Mouse (Mus musculus): ENCODE results near the gene Trim16. TPM values are rescaled to one million over a fixed set of nuclear protein-coding genes. Genes with fewer than 3 reads are reported as not detected.

Gene Trim16
- polyA plus RNA-seq, 1 experiment from 2014 or later: 20.9 TPM

DNA sequence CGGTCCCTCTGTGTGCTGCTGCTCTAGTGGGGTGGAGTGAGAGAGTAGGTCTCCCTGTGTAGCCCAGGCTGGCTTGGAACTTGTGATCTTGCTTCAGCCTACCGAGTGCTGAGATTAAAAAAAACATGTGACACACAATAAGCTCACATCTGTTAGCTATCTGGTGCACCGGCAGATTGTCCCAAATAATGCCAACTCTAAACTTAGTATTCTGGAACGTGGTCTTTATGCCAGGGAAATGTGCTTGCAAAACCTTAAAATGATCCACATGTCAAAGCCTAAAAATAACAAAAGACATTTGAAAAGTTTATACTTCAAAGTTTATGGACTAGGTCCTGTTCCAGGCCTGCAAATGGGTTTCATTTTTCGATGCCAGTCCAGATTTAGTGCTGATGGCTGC lies 49.2 kb downstream of the Trim16 start:
- WGBS: 42% methylated on average over 5 of the region's 5 CpGs
- 0 out of 2 replicates have a peak, but pooled peaks cover 3% of the 10 kb centered on the region for H3K4me1 ChIP-seq
- 0 out of 2 replicates have a peak overlapping the region, but pooled peaks have one; percentile 35 for H3K27ac ChIP-seq (replicated peaks)
- no peaks in the 10 kb centered on the region for H3K9me3 ChIP-seq (replicated peaks)
- no peak overlapping the region for H3K4me3 ChIP-seq (replicated peaks)
- no peak overlapping the region for H3K4me2 ChIP-seq (replicated peaks)
- no peaks in the 10 kb centered on the region for H3K27me3 ChIP-seq
- H3K36me3 ChIP-seq: no peaks in the 10 kb centered on the region
- no peak overlapping the region for H3K9ac ChIP-seq
- ATAC-seq (ENCODE audit: insufficient number of reproducible peaks, low FRiP score, low TSS enrichment, low read depth): no peak; the same call in 1 of the 2 replicates

DNA sequence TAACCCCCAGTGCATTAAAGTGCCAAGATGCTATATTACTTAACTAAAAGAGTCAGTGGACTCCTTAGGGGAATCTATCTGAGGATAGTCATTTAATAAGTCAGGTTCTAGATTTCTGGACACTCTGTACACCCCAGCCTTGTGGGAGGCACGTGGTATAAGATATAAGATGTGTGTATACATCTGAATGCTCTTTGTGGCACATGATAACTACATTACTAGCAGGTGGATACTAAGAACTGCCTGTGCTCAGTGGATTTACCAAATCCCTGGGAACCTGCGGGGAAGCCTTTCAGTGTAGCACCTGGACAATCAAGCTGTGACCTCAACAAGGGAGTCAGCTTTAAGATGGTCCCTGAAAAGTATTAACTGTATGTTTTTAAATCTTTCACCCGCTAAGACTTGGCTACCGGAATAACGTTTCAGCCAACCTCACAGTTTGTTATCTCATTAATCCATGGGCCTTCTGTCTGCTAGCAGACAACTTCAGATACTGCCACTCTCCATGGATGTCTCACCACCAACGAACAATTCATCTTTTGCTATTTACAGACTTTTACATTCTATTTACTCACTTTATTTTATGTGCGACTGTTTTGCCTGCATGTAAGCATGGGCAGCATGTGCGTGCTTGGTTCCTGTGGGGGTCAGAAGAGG lies 49.8 kb downstream of the Trim16 start:
- no peak for ATAC-seq (ENCODE audit: insufficient number of reproducible peaks, low FRiP score, low TSS enrichment, low read depth)
- Histone ChIP-seq H3K27ac (replicated peaks) (no peak overlapping the region), H3K27me3 (no peaks in the 10 kb centered on the region), H3K4me2 (replicated peaks) (no peak overlapping the region), H3K4me1 (0 out of 2 replicates have a peak, but pooled peaks cover 3% of the 10 kb centered on the region), H3K36me3 (no peaks in the 10 kb centered on the region), H3K4me3 (replicated peaks) (no peak overlapping the region), H3K9me3 (replicated peaks) (no peaks in the 10 kb centered on the region), H3K9ac (no peak overlapping the region)
- 77% methylated on average over 8 of the region's 8 CpGs for WGBS

GRCm38 (mm10) chr11:62873479-62873878 lies 53.4 kb downstream of the Trim16 start:
- 74% methylated on average over 9 of the region's 9 CpGs for WGBS
- Histone ChIP-seq H3K4me1 (0 out of 2 replicates have a peak, but pooled peaks cover 3% of the 10 kb centered on the region), H3K36me3 (no peaks in the 10 kb centered on the region), H3K27ac (replicated peaks) (no peak overlapping the region), H3K9ac (no peak overlapping the region), H3K4me3 (replicated peaks) (no peak overlapping the region), H3K9me3 (replicated peaks) (no peaks in the 10 kb centered on the region), H3K4me2 (replicated peaks) (no peak overlapping the region), H3K27me3 (no peaks in the 10 kb centered on the region)
- no peak for ATAC-seq (ENCODE audit: insufficient number of reproducible peaks, low FRiP score, low TSS enrichment, low read depth)

DNA sequence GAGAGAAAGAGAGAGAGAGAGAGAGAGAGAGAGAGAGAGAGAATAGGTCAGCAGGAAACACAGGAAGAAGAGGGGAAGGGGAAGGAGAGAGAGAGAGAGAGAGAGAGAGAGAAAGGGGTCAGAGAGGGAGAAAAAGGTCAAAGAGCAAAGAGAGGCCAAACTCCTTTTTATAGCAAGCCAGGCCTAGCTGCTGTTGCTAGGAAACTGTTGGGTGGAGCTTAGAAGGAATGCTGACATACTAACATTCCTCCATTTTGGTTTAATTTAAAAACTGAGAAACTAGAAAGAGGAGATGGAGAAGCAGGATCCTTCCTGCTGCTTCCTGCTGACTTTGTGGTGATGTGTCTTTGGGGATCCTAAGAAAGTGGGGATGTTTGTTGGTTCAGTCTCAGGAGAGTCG lies 55.7 kb downstream of the Trim16 start:
- H3K9ac ChIP-seq: no peak overlapping the region
- no peak overlapping the region for H3K27ac ChIP-seq (replicated peaks)
- H3K4me1 ChIP-seq: no peaks in the 10 kb centered on the region
- 73% methylated on average over 1 of the region's 1 CpGs for WGBS
- ATAC-seq (ENCODE audit: insufficient number of reproducible peaks, low FRiP score, low TSS enrichment, low read depth): no peak
- H3K27me3 ChIP-seq: no peaks in the 10 kb centered on the region
- no peak overlapping the region for H3K4me3 ChIP-seq (replicated peaks)
- H3K36me3 ChIP-seq: no peaks in the 10 kb centered on the region
- no peaks in the 10 kb centered on the region for H3K9me3 ChIP-seq (replicated peaks)
- H3K4me2 ChIP-seq (replicated peaks): no peak overlapping the region

- H3K9me3 ChIP-seq (replicated peaks): no peaks in the 10 kb centered on the region
- no peak overlapping the region for H3K4me3 ChIP-seq (replicated peaks)
- ATAC-seq (ENCODE audit: insufficient number of reproducible peaks, low FRiP score, low TSS enrichment, low read depth): no peak
- H3K36me3 ChIP-seq: no peaks in the 10 kb centered on the region
- H3K9ac ChIP-seq: no peak overlapping the region
- WGBS: 67% methylated on average over 4 of the region's 4 CpGs
- H3K4me2 ChIP-seq (replicated peaks): no peak overlapping the region
- no peak overlapping the region for H3K27ac ChIP-seq (replicated peaks)
- no peaks in the 10 kb centered on the region for H3K27me3 ChIP-seq
- H3K4me1 ChIP-seq: no peaks in the 10 kb centered on the region
Observed at GRCm38 (mm10) chr11:62876445-62876844, 56.4 kb downstream of the Trim16 start.

GRCm38 (mm10) chr11:62877391-62877790 lies 57.4 kb downstream of the Trim16 start:
- no peak for ATAC-seq (ENCODE audit: insufficient number of reproducible peaks, low FRiP score, low TSS enrichment, low read depth)
- H3K36me3 ChIP-seq: peaks cover 2% of the 10 kb centered on the region; the same call in 1 of the 2 replicates
- H3K27ac ChIP-seq (replicated peaks): no peak overlapping the region
- no peaks in the 10 kb centered on the region for H3K4me1 ChIP-seq
- H3K4me2 ChIP-seq (replicated peaks): no peak overlapping the region
- H3K9ac ChIP-seq: no peak overlapping the region
- H3K4me3 ChIP-seq (replicated peaks): no peak overlapping the region
- no peaks in the 10 kb centered on the region for H3K9me3 ChIP-seq (replicated peaks)
- H3K27me3 ChIP-seq: no peaks in the 10 kb centered on the region
- 78% methylated on average over 1 of the region's 1 CpGs for WGBS

GRCm38 (mm10) chr11:62878728-62879127 lies 58.7 kb downstream of the Trim16 start:
- Histone ChIP-seq H3K9me3 (replicated peaks) (no peaks in the 10 kb centered on the region), H3K4me2 (replicated peaks) (peak overlapping the region; percentile 69), H3K27ac (replicated peaks) (peak overlapping the region; percentile 73), H3K9ac (0 out of 2 replicates have a peak overlapping the region, but pooled peaks have one; percentile 9), H3K4me1 (no peaks in the 10 kb centered on the region), H3K36me3 (peaks cover 3% of the 10 kb centered on the region; the same call in 1 of the 2 replicates), H3K27me3 (no peaks in the 10 kb centered on the region), H3K4me3 (replicated peaks) (peak overlapping the region; percentile 85)
- no peak for ATAC-seq (ENCODE audit: insufficient number of reproducible peaks, low FRiP score, low TSS enrichment, low read depth)
- 24% methylated on average over 9 of the region's 9 CpGs for WGBS

- Histone ChIP-seq H3K9me3 (replicated peaks) (no peaks in the 10 kb centered on the region), H3K27me3 (no peaks in the 10 kb centered on the region), H3K27ac (replicated peaks) (peak within 1 kb of the TSS; percentile 92), H3K4me1 (no peaks in the 10 kb centered on the region), H3K4me2 (replicated peaks) (peak within 1 kb of the TSS; percentile 69), H3K9ac (peak within 1 kb of the TSS; percentile 92), H3K4me3 (replicated peaks) (peak within 1 kb of the TSS; percentile 85), H3K36me3 (peaks cover 11% of the 10 kb centered on the region)
- WGBS: 2% methylated on average over 55 of the region's 55 CpGs
- peak; percentile 97 for ATAC-seq (ENCODE audit: insufficient number of reproducible peaks, low FRiP score, low TSS enrichment, low read depth)
Observed at GRCm38 (mm10) chr11:62879220-62880048, 59.4 kb downstream of the Trim16 start, which contains the start of gene Tvp23b. TSS of gene Tvp23b (plus strand) at chr11:62879455.

- H3K27me3 ChIP-seq: no peaks in the 10 kb centered on the region
- H3K4me1 ChIP-seq: no peaks in the 10 kb centered on the region
- H3K4me3 ChIP-seq (replicated peaks): no peak overlapping the region
- no peaks in the 10 kb centered on the region for H3K9me3 ChIP-seq (replicated peaks)
- peaks cover 41% of the 10 kb centered on the region for H3K36me3 ChIP-seq
- H3K4me2 ChIP-seq (replicated peaks): no peak overlapping the region
- 93% methylated on average over 8 of the region's 8 CpGs for WGBS
- no peak for ATAC-seq (ENCODE audit: insufficient number of reproducible peaks, low FRiP score, low TSS enrichment, low read depth)
- no peak overlapping the region for H3K9ac ChIP-seq
- no peak overlapping the region for H3K27ac ChIP-seq (replicated peaks)
Observed at GRCm38 (mm10) chr11:62883407-62883806, 63.4 kb downstream of the Trim16 start.

DNA sequence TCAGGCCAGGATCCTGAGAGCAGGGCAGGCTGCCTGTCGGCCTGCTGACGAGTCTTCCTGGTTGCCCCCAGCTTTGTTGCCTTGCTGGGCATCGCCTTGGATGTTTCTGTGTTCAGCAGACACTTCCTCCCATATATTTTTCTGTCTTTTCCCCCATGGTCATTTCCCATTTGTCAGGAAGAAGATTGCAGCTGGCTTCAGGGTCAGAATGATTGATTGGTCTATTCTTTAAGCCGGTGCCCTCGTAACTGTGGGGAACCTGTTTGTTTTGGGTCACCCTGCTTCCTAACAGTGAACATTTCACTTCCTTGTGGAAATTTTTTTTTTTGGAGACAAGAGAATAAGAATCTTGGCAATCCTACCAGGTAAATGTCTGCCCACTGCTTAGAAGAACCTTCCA lies 65.3 kb downstream of the Trim16 start:
- Histone ChIP-seq H3K27me3 (no peaks in the 10 kb centered on the region), H3K4me3 (replicated peaks) (no peak overlapping the region), H3K27ac (replicated peaks) (no peak overlapping the region), H3K9me3 (replicated peaks) (no peaks in the 10 kb centered on the region), H3K9ac (no peak overlapping the region), H3K4me1 (no peaks in the 10 kb centered on the region), H3K4me2 (replicated peaks) (no peak overlapping the region), H3K36me3 (peaks cover 48% of the 10 kb centered on the region)
- 88% methylated on average over 5 of the region's 5 CpGs for WGBS
- no peak for ATAC-seq (ENCODE audit: insufficient number of reproducible peaks, low FRiP score, low TSS enrichment, low read depth)

DNA sequence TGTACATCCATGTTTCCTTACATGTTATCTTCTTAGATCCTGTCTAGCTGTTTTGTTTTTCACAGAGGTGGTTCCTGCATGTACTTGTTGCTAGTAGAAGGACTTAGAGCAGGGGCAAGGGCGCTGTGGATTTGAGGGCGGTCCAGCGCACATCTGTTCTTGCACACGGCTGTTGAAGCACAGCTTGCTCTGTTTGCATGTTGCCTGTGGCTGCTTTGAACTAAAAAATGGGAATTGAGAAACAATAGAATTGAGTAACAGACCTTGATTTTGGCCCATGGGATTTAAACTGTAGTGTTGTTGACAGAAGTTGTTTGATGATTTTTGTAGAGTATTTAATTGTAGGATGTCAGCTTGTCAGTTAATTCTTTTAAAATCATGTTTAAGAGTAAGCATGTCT lies 70.8 kb downstream of the Trim16 start:
- Histone ChIP-seq H3K9me3 (replicated peaks) (no peaks in the 10 kb centered on the region), H3K36me3 (peaks cover 49% of the 10 kb centered on the region), H3K27me3 (no peaks in the 10 kb centered on the region), H3K4me2 (replicated peaks) (no peak overlapping the region), H3K9ac (no peak overlapping the region), H3K4me3 (replicated peaks) (no peak overlapping the region), H3K4me1 (0 out of 2 replicates have a peak, but pooled peaks cover 6% of the 10 kb centered on the region), H3K27ac (replicated peaks) (no peak overlapping the region)
- ATAC-seq (ENCODE audit: insufficient number of reproducible peaks, low FRiP score, low TSS enrichment, low read depth): no peak
- 51% methylated on average over 4 of the region's 4 CpGs for WGBS

Data from embryonic facial prominence, embryonic 15.5 days (tissue).